Mouse (Mus musculus) spleen, postnatal 14 days (tissue): ENCODE results near the gene Wdr75.
A peak's percentile ranks its signal among the peaks of the same experiment; 100 is the strongest.

Source experiments
- DNase-seq, 2 experiments: peaks; one replicate each; pipeline ENCODE4 v3.0.0; 2021 to 2022; ENCODE audit warnings: low spot score in 2 of 2

Wdr75 gene

GRCm38 (mm10) chr1:45794969-45795908, at the start of gene Wdr75:
Gene Wdr75, plus strand, starts transcription at chr1:45795166.
- peak; percentile 85 to 92 for DNase-seq

- DNase-seq, result no peak
These were observed 39.1 kb upstream of the Wdr75 start for GRCm38 (mm10) chr1:45755902-45756301.

- DNase-seq, result no peak
These were observed 38.3 kb upstream of the Wdr75 start for GRCm38 (mm10) chr1:45756707-45757106.

GRCm38 (mm10) chr1:45758011-45758410, 37.0 kb upstream of the Wdr75 start:
- DNase-seq, result no peak

GRCm38 (mm10) chr1:45760667-45761467, 34.1 kb upstream of the Wdr75 start:
- no peak for DNase-seq

GRCm38 (mm10) chr1:45761468-45761795, 33.5 kb upstream of the Wdr75 start:
- DNase-seq, result no peak

- no peak for DNase-seq
These were observed 29.3 kb upstream of the Wdr75 start for GRCm38 (mm10) chr1:45765678-45766077.

GRCm38 (mm10) chr1:45766123-45766522, 28.8 kb upstream of the Wdr75 start:
- peak; percentile 17 to 25 for DNase-seq

GRCm38 (mm10) chr1:45767533-45767932, 27.4 kb upstream of the Wdr75 start:
- no peak for DNase-seq

- no peak for DNase-seq
These were observed 25.6 kb upstream of the Wdr75 start for GRCm38 (mm10) chr1:45769321-45769720.

- DNase-seq, result no peak
These were observed 24.9 kb upstream of the Wdr75 start for GRCm38 (mm10) chr1:45770051-45770450.

GRCm38 (mm10) chr1:45780606-45781288, 14.2 kb upstream of the Wdr75 start:
- DNase-seq, result no peak

- DNase-seq, result no peak
These were observed 21.9 kb downstream of the Wdr75 start for GRCm38 (mm10) chr1:45816889-45817288.

- DNase-seq, result no peak
These were observed 23.6 kb downstream of the Wdr75 start for GRCm38 (mm10) chr1:45818564-45818963.

- no peak for DNase-seq
These were observed 29.5 kb downstream of the Wdr75 start for GRCm38 (mm10) chr1:45824441-45824840.

- peak; percentile 29 to 33 for DNase-seq
These were observed 30.2 kb downstream of the Wdr75 start for GRCm38 (mm10) chr1:45825140-45825539.

GRCm38 (mm10) chr1:45825630-45826029, 30.7 kb downstream of the Wdr75 start:
- no peak for DNase-seq

- no peak for DNase-seq
These were observed 31.2 kb downstream of the Wdr75 start for GRCm38 (mm10) chr1:45826148-45826547.

- no peak for DNase-seq
These were observed 31.8 kb downstream of the Wdr75 start for GRCm38 (mm10) chr1:45826796-45827195.

- no peak for DNase-seq
These were observed 35.7 kb downstream of the Wdr75 start for GRCm38 (mm10) chr1:45830453-45831206.

- no peak for DNase-seq
These were observed 40.5 kb downstream of the Wdr75 start for GRCm38 (mm10) chr1:45835362-45836063.
